Mouse (Mus musculus) gastrocnemius, adult 18-20 months (tissue): Measurements from ENCODE around the gene Nectin1. TPM values are rescaled to one million over a fixed set of nuclear protein-coding genes. Genes with fewer than 3 reads are reported as not detected.

Experiments
- DNase-seq: peaks from one replicate; pipeline ENCODE4 v3.0.0; 2021; ENCODE audit warnings: low spot score
- total RNA-seq, 2 experiments: library from RNA; stranded (reverse); gene quantifications; 2 replicates each; pipeline ENCODE4 v1.2.3; 2021

The Nectin1 gene
- total RNA-seq, 2 experiments from 2014 or later, result 1.9 to 3.4 TPM

DNA sequence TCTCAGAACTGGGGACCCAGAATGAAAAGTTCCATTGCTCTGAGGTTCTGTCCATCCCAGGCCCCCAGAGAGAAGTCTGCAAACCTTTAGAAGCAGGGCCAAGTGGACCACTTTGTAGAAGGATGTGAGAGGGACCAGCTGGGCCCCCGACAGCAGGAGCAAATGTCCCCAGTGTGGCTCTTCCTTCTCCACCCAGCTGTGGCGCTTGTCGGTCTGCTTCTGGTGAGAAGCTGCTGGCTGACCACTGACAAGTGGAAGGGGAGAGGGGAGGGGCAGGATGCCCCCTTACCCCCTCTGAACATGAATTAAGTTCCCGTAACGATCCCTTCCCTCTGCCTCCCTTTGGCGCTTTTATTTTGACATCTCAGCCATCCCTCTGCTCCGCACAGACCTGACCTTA lies 54.0 kb downstream of the Nectin1 start:
- no peak for DNase-seq

GRCm38 (mm10) chr9:43800525-43800924 lies 56.7 kb downstream of the Nectin1 start:
- DNase-seq, result no peak

- DNase-seq, result peak; percentile 90
Measured at GRCm38 (mm10) chr9:43801911-43802310, 58.1 kb downstream of the Nectin1 start.

- no peak for DNase-seq
Measured at GRCm38 (mm10) chr9:43807565-43807964, 63.8 kb downstream of the Nectin1 start.

DNA sequence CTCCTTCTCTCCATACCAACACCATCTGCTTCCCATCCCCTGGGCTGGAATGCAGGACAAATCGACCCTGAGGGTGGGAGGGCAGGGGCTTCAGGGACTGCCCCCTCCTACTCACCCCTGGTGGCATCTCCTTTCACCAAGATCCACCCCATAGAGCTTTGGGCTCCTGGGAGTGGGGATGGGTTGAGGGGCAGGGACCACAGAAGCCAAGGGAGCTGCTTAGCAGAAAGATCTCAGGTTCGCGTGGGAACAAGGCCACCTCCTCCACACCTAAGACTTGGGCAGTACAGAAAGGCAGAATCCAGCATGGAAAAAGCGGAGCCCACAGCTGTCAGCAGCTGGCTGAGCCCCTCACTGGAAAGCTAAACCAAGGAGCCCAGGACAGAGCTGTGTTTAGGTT lies 64.3 kb downstream of the Nectin1 start:
- no peak for DNase-seq

DNA sequence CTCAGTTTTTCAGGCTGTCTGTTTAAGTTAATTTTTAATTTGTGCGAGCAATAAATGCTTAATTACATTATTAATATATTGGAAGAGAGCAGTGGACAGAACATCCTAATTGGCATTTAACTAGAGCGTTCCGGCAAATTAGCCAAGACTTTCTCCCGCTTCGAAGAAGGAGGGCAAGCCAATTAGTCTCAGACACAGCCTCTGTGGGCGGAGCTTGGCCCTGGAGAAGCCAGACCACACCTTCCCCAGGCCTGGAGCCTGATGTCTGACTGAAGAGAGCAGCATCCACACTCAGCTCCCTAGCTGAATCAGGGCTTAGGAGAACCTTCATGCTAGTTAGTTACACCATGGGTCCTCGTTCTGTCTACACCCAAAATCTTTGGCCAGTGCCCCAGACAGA lies 64.8 kb downstream of the Nectin1 start:
- no peak for DNase-seq

DNA sequence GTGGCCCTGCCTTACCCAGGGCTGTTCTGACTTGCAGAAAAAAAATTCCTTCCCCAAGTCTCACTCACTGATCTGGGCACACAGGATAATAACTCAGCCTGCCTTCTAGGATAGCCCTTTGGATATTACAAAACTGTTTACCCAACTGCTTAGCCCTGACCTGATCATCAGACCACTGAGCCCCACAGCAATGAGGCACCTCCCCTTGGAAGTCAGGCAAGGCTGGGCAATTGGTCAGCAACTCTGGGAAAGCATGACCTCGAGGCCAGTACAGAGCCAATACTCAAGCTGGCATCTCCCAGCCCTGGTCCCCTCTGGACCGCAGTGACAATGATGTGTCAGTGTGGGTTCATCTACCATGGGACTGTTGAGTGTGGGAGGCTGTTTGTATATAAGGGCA lies 69.4 kb downstream of the Nectin1 start:
- DNase-seq, result no peak

DNA sequence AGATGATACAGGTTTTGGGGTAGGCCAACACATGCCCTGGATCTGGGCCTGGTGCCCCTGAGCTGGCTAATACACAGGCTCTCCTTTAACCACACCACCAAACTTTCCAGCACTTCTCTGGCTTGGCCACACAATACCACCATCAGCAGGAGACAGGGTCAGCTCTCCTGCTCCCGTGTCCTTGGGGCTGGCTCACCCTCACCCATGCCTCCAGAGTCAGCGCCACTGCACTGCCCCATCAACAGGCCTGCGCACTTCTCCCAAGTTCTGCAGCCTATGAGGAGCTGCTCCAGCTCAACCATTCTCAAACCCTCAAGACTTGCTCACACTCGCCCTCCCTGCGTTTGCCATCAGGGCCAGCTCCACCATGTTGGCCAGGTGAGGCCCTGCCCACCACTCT lies 78.4 kb downstream of the Nectin1 start:
- DNase-seq, result no peak

DNA sequence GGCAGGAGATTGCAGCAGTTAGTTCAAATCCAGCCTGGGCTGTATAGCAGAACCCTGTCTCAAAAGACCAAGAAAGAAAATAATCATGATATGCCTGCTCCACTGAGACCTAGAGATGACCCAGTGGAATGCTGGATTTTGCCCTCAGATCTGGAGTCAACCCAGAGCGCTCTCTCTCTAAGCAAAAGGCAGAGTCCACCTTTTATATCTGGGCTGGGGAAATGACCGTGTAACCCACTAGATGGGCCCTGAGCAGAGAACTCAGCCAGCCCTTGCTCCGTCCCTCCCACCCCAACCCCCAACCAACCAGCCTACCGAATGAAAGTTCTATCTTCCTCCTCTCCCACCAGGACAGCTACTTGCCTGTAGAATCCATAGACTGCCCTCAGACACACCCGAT lies 81.4 kb downstream of the Nectin1 start:
- DNase-seq, result no peak

DNA sequence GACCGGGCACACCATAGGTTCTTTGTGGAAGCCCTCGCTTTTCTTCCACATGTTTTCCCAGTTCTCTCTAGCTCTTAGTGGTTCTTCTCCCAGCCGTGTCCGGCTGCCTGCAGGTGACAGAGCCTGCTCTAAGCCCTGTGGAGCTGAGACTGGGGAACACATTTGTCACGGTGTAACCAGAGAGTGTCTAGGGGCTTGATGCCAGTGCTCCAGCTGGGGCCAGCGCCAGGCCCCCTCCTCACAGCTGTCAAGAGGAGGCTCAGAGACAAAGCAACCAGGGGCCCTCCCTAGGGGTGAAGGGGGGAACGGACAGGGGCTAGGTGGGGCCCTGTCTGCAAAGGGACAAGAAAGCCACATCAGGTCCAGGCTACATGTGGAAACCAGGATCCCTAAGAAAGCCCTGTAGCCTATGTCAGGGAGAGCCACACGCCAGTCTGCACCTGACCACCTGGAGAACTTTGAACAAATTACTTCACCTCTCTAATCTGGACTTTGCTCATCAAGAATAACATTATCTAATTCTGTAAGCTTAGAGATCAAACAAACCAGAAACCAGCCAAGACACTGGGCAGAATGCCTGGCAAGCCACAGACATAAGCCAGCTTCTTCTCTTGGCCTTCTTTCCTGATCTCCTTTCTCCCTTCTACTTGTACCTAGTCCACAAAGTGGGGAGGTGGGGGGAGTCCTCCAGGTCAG lies 82.9 kb downstream of the Nectin1 start:
- DNase-seq, result peak; percentile 8

GRCm38 (mm10) chr9:43827593-43827992 lies 83.8 kb downstream of the Nectin1 start:
- DNase-seq, result peak; percentile 50

GRCm38 (mm10) chr9:43828960-43829359 lies 85.2 kb downstream of the Nectin1 start:
- DNase-seq, result no peak

- DNase-seq, result no peak
Measured at GRCm38 (mm10) chr9:43833232-43833631, 89.4 kb downstream of the Nectin1 start.

GRCm38 (mm10) chr9:43834283-43834682 lies 90.5 kb downstream of the Nectin1 start:
- DNase-seq, result no peak

DNA sequence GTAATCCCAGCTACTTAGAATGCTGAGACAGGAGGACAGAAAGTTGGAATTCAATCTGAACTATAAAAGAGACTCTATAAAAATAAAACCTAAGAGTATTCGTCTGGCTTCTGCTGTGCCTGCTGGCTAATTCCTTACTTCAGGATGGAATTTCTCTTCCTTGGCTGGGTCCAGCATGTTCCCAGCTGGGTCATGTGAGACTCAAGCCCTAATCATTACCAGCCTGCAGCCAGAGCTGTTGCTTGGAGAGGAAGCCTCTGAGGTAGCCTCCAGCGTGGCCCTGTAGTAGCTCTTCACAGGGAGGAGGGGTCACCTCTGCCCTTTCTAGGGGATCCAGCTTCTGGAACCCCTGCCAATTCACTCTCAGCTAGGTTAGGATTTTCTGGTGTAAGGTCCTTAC lies 94.8 kb downstream of the Nectin1 start:
- peak; percentile 24 for DNase-seq

DNA sequence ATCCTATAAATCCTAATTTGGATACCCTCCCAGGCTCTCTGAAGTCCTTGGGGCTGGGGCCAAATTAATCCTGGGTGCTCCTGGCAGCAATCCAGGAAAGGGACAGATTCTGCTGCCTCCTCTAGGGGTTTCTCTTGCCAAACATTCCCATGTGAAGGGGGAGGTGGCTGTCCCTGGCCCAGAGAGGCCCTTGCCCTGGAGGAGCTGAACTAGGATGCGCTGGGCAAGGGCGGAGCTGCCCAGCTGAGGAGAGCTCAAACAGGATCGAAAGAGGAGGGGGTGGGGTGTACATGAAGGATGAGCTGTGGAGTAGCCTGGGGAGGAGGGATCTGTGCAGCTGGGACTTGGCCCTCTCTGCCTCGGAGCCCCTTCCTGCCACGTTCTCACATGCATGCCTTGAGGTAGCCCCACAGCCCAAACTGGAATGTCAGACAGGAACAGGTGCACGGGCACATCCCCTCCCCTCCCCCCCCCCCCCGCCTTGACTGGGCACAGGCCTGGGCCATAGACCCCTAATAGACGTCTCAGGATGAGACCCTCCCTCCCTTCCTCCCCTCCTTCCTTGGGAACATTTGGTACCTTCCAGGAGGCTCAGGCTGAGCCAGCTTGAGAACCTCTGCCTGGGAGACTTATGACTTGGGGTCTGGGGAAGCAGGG lies 99.3 kb downstream of the Nectin1 start:
- no peak for DNase-seq

- no peak for DNase-seq
Measured at GRCm38 (mm10) chr9:43843711-43844127, 99.9 kb downstream of the Nectin1 start.

- DNase-seq, result peak; percentile 17
Measured at GRCm38 (mm10) chr9:43845660-43846455, 102.1 kb downstream of the Nectin1 start.

- no peak for DNase-seq
Measured at GRCm38 (mm10) chr9:43847861-43848260, 104.1 kb downstream of the Nectin1 start.

DNA sequence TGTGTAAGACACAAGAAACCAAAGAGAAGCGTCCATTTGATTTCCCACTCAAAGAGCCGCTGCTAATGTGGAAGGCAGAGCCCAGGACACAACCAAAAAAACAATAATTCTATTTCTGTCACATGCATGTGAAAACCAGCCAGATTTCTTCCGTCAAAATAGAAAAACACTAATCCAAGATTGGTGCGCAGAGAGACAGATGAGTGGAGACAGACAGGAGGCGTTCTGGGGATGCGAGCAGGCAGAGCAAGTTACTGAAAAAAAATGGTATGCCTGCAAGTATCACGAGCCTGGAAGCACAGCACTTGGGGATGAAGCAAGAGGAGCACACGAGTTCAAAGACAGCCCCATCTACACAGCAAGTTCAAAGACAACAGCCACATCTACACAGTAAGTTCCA lies 106.5 kb downstream of the Nectin1 start:
- DNase-seq, result no peak

DNA sequence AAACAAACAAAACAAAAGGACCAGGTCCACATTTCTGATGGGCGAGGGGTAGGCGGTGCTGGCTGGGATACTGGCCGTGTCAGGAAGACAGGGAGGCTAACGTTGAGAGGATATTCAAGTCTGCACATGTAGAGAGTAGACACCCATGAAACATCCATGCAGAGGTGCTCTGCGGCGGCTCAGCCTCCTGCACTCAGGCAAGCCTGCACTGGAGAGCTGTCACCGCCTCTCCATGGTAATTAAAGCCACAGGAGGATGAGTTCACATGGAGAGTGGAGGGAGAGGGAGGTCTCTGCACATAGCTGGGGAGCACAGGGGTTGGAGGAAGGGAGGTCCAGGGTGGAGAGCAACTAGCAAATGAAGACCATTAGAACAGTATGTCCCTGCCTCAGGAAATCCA lies 107.4 kb downstream of the Nectin1 start:
- no peak for DNase-seq

- DNase-seq, result no peak
Measured at GRCm38 (mm10) chr9:43855887-43856286, 112.1 kb downstream of the Nectin1 start.
